Mouse (Mus musculus): ENCODE measurements around the gene Eno3. TPM values are rescaled to one million over a fixed set of nuclear protein-coding genes. Genes with fewer than 3 reads are reported as not detected.

The Eno3 gene
- total and polyA plus RNA-seq, 3 experiments: 5.7 to 25.3 (median 21.9) TPM

DNA sequence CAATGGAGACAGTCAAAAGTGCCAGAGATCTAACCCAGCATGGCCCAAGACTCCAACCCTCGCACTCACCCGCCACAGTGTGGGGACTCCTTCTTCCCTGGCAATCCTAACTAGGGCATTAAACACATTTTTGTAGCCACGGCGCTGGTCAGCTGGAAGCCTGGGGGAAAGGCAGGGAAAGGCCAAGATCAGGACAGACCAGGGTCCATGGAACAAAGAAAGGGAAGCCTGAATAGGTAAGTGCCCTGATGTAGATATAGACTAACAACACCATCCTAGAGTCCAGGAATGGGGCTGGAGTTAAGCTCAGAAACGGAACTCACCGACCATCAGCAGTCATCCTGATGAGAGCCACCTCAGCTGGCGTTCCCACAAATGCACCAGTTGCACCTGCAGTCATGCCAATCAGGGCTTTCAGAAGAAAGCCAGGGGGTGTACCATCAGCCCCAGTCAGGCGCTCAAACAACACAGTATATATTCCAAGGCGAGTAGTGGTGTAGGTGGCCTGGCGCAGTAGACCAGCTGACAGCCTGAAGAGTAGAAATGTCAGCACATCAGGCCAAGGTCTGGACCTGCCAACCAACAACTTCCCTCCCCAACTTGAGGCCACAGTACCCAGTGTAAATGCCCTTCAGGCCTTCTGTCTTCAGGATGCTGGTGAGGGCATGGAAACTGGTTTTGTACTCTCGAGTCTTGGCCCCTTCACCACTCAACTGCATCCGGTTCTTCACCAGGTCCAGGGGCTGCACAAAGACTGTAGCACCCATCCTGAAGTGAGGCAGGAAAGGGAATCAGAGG lies 11.3 kb upstream of the Eno3 start:
- DNase-seq (ENCODE audit: low spot score) (no peak), ATAC-seq (ENCODE audit: extremely low read depth, insufficient number of reproducible peaks, low FRiP score, poor library complexity, severe bottlenecking) (no peak)
- Histone ChIP-seq H3K4me1 (ENCODE audit: insufficient read depth, low read depth, low read length) (peaks cover 71% of the 10 kb centered on the region), H3K4me3 (ENCODE audit: low read depth, low read length) (peak overlapping the region; percentile 80), H3K9me3 (replicated peaks) (no peaks in the 10 kb centered on the region), H3K36me3 (replicated peaks) (peaks cover 80% of the 10 kb centered on the region), H3K27me3 (ENCODE audit: insufficient read depth, low read length) (no peaks in the 10 kb centered on the region)
- no peak for TF ChIP-seq GATA1 (IDR thresholded peaks at IDR 0.05; ENCODE audit: borderline replicate concordance, low read length)
- no peak for TF ChIP-seq POLR2AphosphoS5 (IDR thresholded peaks at IDR 0.05; ENCODE audit: insufficient replicate concordance, low read depth, low read length)
- no peak for TF ChIP-seq GATA2 (IDR thresholded peaks at IDR 0.05; ENCODE audit: borderline replicate concordance, low read depth, low read length)
- TF ChIP-seq TAL1 (conservative IDR thresholded peaks at IDR 0.05; ENCODE audit: low read depth, low read length): no peak
- TF ChIP-seq CTCF (IDR thresholded peaks at IDR 0.05; ENCODE audit: low read depth, low read length): no peak

DNA sequence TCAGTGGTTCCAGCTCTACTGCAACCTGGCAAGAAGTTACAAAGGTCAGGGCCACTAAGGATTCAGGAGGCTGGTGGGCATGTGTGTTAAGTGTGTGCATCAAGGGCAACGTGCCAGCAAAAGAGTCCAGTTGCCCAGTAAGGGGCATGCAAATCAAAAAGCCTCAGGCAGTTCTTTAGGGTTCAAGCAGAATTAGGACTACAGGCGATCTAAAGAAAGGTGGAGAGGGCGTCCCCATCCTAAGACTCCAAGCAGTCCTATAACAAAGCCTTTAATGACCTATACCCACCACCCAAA lies 10.8 kb upstream of the Eno3 start:
- Histone ChIP-seq H3K27me3 (ENCODE audit: insufficient read depth, low read length) (no peaks in the 10 kb centered on the region), H3K4me1 (ENCODE audit: insufficient read depth, low read depth, low read length) (peaks cover 71% of the 10 kb centered on the region), H3K36me3 (replicated peaks) (peaks cover 83% of the 10 kb centered on the region), H3K4me3 (ENCODE audit: low read depth, low read length) (peak overlapping the region; percentile 80), H3K9me3 (replicated peaks) (no peaks in the 10 kb centered on the region)
- ATAC-seq (ENCODE audit: extremely low read depth, insufficient number of reproducible peaks, low FRiP score, poor library complexity, severe bottlenecking) (no peak), DNase-seq (ENCODE audit: low spot score) (no peak)
- TF ChIP-seq POLR2AphosphoS5 (IDR thresholded peaks at IDR 0.05; ENCODE audit: insufficient replicate concordance, low read depth, low read length): no peak
- no peak for TF ChIP-seq CTCF (IDR thresholded peaks at IDR 0.05; ENCODE audit: low read depth, low read length)
- no peak for TF ChIP-seq GATA1 (IDR thresholded peaks at IDR 0.05; ENCODE audit: borderline replicate concordance, low read length)
- TF ChIP-seq TAL1 (conservative IDR thresholded peaks at IDR 0.05; ENCODE audit: low read depth, low read length): no peak
- TF ChIP-seq GATA2 (IDR thresholded peaks at IDR 0.05; ENCODE audit: borderline replicate concordance, low read depth, low read length): no peak

DNA sequence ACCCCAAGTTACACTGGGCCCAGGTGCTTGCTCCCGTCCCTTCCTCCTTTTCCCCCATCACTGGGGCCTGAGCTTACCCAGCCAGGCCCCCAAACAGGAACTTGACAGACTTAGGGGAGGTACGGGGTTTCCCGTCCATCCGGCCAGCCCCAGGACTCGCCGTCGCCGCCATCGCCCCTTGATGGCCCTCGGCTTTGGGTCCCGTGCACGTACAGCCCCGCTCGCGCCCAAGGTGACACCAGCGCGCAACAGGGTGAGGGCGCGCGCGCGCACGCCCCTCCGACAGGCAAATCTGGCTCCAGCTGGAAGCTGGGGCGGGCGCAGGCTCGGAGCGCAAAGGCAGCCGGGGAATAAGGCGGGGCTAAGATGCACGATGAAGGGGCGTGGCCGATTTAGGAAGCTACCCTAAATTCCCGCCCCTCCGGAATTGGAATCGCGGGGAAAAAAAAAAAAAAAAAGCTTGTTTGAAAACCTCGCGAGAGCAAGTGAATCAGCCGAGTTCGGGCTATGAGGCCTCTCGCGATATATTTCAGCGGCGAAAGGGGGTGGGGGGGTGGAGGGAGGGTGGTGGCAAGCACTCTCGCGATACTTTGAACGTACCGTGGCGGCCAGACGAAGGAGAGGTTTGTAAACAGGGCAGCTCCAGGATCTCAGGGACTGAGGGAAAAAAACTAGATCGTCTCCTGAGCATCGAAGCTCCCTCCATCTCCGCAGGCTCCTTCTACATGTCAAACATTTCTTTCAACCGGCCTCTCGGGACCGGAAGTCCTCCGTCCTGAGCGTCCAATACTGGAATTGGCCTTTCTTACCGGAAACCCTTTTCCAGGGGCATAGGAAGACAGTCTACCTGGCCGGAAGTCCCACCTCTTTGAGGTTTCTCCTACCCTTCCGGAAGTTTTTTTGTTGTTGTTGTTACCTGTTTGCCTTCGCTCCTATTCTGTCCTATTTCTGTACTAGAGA lies 10.0 kb upstream of the Eno3 start, which contains the start of the genes Rnf167 and Slc25a11:
Gene Rnf167, plus strand, starts transcription at position 545 of the 960 bp plus-strand sequence.
Gene Slc25a11, minus strand, starts transcription at position 789 of the 960 bp plus-strand sequence.
- DNase-seq (ENCODE audit: low spot score) (peak; percentile 73), ATAC-seq (ENCODE audit: extremely low read depth, insufficient number of reproducible peaks, low FRiP score, poor library complexity, severe bottlenecking) (peak; percentile 50)
- Histone ChIP-seq H3K27me3 (ENCODE audit: insufficient read depth, low read length) (no peaks in the 10 kb centered on the region), H3K4me3 (ENCODE audit: low read depth, low read length) (peak within 1 kb of the TSS; percentile 80), H3K4me1 (ENCODE audit: insufficient read depth, low read depth, low read length) (peaks cover 72% of the 10 kb centered on the region), H3K9me3 (replicated peaks) (no peaks in the 10 kb centered on the region), H3K36me3 (replicated peaks) (peaks cover 84% of the 10 kb centered on the region)
- TF ChIP-seq POLR2AphosphoS5 (IDR thresholded peaks at IDR 0.05; ENCODE audit: insufficient replicate concordance, low read depth, low read length) (no peak), GATA2 (IDR thresholded peaks at IDR 0.05; ENCODE audit: borderline replicate concordance, low read depth, low read length) (no peak), GATA1 (IDR thresholded peaks at IDR 0.05; ENCODE audit: borderline replicate concordance, low read length) (no peak), CTCF (IDR thresholded peaks at IDR 0.05; ENCODE audit: low read depth, low read length) (no peak), TAL1 (conservative IDR thresholded peaks at IDR 0.05; ENCODE audit: low read depth, low read length) (no peak)

DNA sequence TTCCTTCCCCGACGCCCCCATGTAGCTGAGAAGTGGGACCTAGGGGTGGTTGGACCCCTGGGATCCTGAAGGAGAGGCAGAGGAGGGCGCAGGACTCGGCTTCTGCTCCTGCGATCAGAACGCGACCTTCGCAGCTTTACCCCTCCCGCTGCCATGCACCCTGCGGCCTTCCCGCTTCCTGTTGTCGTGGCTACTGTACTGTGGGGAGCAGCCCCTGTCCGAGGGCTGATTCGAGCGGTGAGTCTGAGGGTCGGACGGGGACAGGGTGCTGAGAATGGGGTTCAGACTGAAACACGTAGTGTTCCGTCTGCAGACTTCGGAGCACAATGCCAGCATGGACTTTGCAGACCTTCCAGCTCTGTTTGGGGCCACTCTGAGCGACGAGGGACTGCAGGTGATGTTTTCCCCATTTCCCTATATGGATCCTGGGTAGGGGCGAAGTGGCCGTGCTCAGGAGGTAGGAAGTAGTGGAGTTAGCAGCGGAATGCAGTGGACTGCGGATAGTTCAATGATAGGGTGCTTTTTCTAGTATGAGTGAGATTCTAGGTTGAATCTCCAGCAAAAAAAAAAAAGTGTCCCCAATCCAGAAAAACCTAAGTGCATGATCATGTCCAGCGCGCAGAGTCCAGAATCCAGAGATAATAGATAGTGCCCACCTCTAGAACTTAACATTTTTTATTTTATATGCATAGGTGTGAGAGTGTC lies 9.1 kb upstream of the Eno3 start:
- H3K27me3 ChIP-seq (ENCODE audit: insufficient read depth, low read length): no peaks in the 10 kb centered on the region

DNA sequence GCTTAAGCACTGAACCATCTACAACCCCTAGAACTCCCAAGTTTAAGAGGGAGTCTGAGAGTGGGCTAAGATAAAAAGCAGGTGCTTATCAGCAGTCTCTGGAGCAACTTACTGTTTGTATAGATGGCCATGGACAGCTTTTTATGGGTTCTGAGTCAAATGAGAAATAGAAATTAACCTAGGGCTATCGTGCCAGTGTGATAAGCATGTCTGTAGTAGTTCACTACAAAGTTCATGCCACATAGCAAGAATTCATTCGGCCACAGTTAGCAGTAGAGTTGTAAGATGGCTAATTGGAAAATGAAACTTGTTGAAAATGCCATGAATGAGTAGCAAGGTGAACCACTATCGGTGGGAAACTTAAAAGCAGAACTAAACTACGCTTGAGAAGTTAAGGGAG lies 8.5 kb upstream of the Eno3 start:
- DNase-seq (ENCODE audit: low spot score): no peak

More for the DNA sequence above, 9.1 kb upstream of the Eno3 start:
- Histone ChIP-seq H3K4me1 (ENCODE audit: insufficient read depth, low read depth, low read length) (peaks cover 77% of the 10 kb centered on the region), H3K4me3 (ENCODE audit: low read depth, low read length) (peak overlapping the region; percentile 80), H3K36me3 (replicated peaks) (peaks cover 84% of the 10 kb centered on the region), H3K9me3 (replicated peaks) (no peaks in the 10 kb centered on the region)
- TF ChIP-seq GATA1 (IDR thresholded peaks at IDR 0.05; ENCODE audit: borderline replicate concordance, low read length): no peak
- no peak for TF ChIP-seq GATA2 (IDR thresholded peaks at IDR 0.05; ENCODE audit: borderline replicate concordance, low read depth, low read length)
- TF ChIP-seq CTCF (IDR thresholded peaks at IDR 0.05; ENCODE audit: low read depth, low read length): no peak
- TF ChIP-seq TAL1 (conservative IDR thresholded peaks at IDR 0.05; ENCODE audit: low read depth, low read length): no peak
- TF ChIP-seq POLR2AphosphoS5 (IDR thresholded peaks at IDR 0.05; ENCODE audit: insufficient replicate concordance, low read depth, low read length): peak; percentile 84; the same call in 1 of the 2 replicates
- ATAC-seq (ENCODE audit: extremely low read depth, insufficient number of reproducible peaks, low FRiP score, poor library complexity, severe bottlenecking): no peak
- DNase-seq (ENCODE audit: low spot score): no peak

More for the DNA sequence above, 8.5 kb upstream of the Eno3 start:
- TF ChIP-seq POLR2AphosphoS5 (IDR thresholded peaks at IDR 0.05; ENCODE audit: insufficient replicate concordance, low read depth, low read length): no peak
- peak; percentile 58 for TF ChIP-seq TAL1 (conservative IDR thresholded peaks at IDR 0.05; ENCODE audit: low read depth, low read length)
- peaks cover 84% of the 10 kb centered on the region for H3K36me3 ChIP-seq (replicated peaks)
- H3K4me3 ChIP-seq (ENCODE audit: low read depth, low read length): peak overlapping the region; percentile 80
- no peaks in the 10 kb centered on the region for H3K9me3 ChIP-seq (replicated peaks)
- ATAC-seq (ENCODE audit: extremely low read depth, insufficient number of reproducible peaks, low FRiP score, poor library complexity, severe bottlenecking): no peak
- no peaks in the 10 kb centered on the region for H3K27me3 ChIP-seq (ENCODE audit: insufficient read depth, low read length)
- H3K4me1 ChIP-seq (ENCODE audit: insufficient read depth, low read depth, low read length): peaks cover 76% of the 10 kb centered on the region

All from G1E (cell line).